Mouse (Mus musculus) embryonic fibroblast, embryonic 13.5 days (primary cell): ENCODE measurements around the gene Cdk1.

Experiments
- CTCF ChIP-seq: IDR thresholded peaks from 2 replicates; pipeline ENCODE4 v1.5.1; 2011; ENCODE audit warnings: mild to moderate bottlenecking, control low read depth, low read length, moderate library complexity, borderline replicate concordance; ENCODE audit not compliant: insufficient read depth
- POLR2A ChIP-seq: IDR thresholded peaks from 2 replicates; pipeline ENCODE4 v1.6.1; 2011; ENCODE audit warnings: low read depth, mild to moderate bottlenecking, control low read depth, low read length, moderate library complexity

DNA sequence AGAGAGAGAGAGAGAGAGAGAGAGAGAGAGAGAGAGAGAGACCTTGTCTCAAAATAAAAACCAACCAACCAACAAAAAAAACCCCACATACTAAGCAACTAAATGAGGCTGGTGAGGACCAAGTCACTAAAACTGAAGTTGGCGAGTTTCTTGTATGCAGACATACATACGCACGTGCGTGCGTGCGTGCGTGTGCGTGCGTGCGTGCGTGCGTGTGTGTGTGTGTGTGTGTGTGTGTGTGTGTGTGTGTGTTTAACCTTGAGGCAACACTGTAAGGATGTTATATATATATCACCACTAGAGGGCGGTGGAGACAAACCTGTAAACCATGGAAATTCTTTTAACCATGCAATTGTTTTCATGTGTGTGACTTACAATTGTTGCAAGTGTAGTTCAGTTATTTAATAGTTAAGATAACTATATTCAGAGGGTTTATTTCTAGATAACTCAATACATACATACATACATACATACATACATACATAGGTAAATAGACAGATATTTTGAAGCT, 14.2 kb upstream of the Cdk1 start:
- no peak for TF ChIP-seq CTCF
- no peak for TF ChIP-seq POLR2A
